10 mouse cellular contexts compared by ENCODE assay signal in genomic region chr11:8955678-8956077, GRCm38 (mm10). TPM values are rescaled to one million over a fixed set of nuclear protein-coding genes. Genes with fewer than 3 reads are reported as not detected.
DNase-seq lines count a peak whose midpoint lies in the region; ATAC-seq and TF ChIP-seq lines count a peak whose summit lies in the region.
"Had no signal": no experiment of that assay in that cellular context is flagged by ENCODE, and none has a peak within 500 bp of the region (broad histone marks: within the 10 kb centered on the region; RNA-seq: fewer than 3 reads in every experiment).

No protein-coding gene starts in this region.

- H3K4me3 ChIP-seq in hindbrain, embryonic 10.5 days = no peak overlapping the region
- no peak overlapping the region for H3K4me3 ChIP-seq in hindbrain, embryonic 13.5 days
- no peak overlapping the region for H3K4me3 ChIP-seq in ES-E14 (ENCODE audit: insufficient read depth in 1 of 2, low read depth in 1 of 2, low read length in 2 of 2, poor library complexity in 1 of 2, severe bottlenecking in 1 of 2)
- H3K4me3 ChIP-seq in hindbrain, postnatal 0 days (ENCODE audit: low read length) = no peak overlapping the region
- no peak overlapping the region for H3K4me3 ChIP-seq in lung, embryonic 14.5 days (ENCODE audit: low read depth, low read length)
- H3K4me3 ChIP-seq: embryonic facial prominence, embryonic 15.5 days; limb, embryonic 15.5 days had no signal

- WGBS in hindbrain, embryonic 10.5 days = 12% methylated on average over 1 of the region's 1 CpGs
- 7% methylated on average over 1 of the region's 1 CpGs for WGBS in hindbrain, embryonic 13.5 days
- 4% methylated on average over 1 of the region's 1 CpGs for WGBS in hindbrain, postnatal 0 days
- 0% methylated on average over 1 of the region's 1 CpGs for WGBS in lung, embryonic 14.5 days

- no peak overlapping the region for H3K9ac ChIP-seq in hindbrain, embryonic 13.5 days
- H3K9ac ChIP-seq in ES-E14 (ENCODE audit: insufficient read depth, low read depth, low read length, poor library complexity, severe bottlenecking) = no peak overlapping the region
- H3K9ac ChIP-seq in hindbrain, postnatal 0 days (replicated peaks; ENCODE audit: low read length) = no peak overlapping the region
- no peak overlapping the region for H3K9ac ChIP-seq in lung, embryonic 14.5 days
- H3K9ac ChIP-seq: embryonic facial prominence, embryonic 15.5 days; limb, embryonic 15.5 days had no signal

- H3K9me3 ChIP-seq in hindbrain, embryonic 10.5 days = no peaks in the 10 kb centered on the region
- H3K9me3 ChIP-seq in hindbrain, embryonic 13.5 days = no peaks in the 10 kb centered on the region
- no peaks in the 10 kb centered on the region for H3K9me3 ChIP-seq in ES-E14 (ENCODE audit: control insufficient read depth, insufficient read depth, low read depth, low read length)
- H3K9me3 ChIP-seq in hindbrain, postnatal 0 days (ENCODE audit: low read length) = no peaks in the 10 kb centered on the region
- no peaks in the 10 kb centered on the region for H3K9me3 ChIP-seq in lung, embryonic 14.5 days (ENCODE audit: low read depth, low read length)
- H3K9me3 ChIP-seq: embryonic facial prominence, embryonic 15.5 days; limb, embryonic 15.5 days had no signal

- no peak overlapping the region for H3K27ac ChIP-seq in hindbrain, embryonic 10.5 days
- no peak overlapping the region for H3K27ac ChIP-seq in hindbrain, embryonic 13.5 days
- no peak overlapping the region for H3K27ac ChIP-seq in ES-E14 (ENCODE audit: insufficient read depth, low read depth, low read length, poor library complexity, severe bottlenecking)
- no peak overlapping the region for H3K27ac ChIP-seq in hindbrain, postnatal 0 days
- H3K27ac ChIP-seq in lung, embryonic 14.5 days (ENCODE audit: low read depth) = no peak overlapping the region
- H3K27ac ChIP-seq: embryonic facial prominence, embryonic 15.5 days; limb, embryonic 15.5 days had no signal

- H3K4me1 ChIP-seq in hindbrain, embryonic 10.5 days (replicated peaks) = 0 out of 2 replicates have a peak, but pooled peaks cover 6% of the 10 kb centered on the region
- no peaks in the 10 kb centered on the region for H3K4me1 ChIP-seq in hindbrain, embryonic 13.5 days (replicated peaks)
- no peaks in the 10 kb centered on the region for H3K4me1 ChIP-seq in ES-E14 (ENCODE audit: control insufficient read depth in 2 of 2, insufficient read depth in 2 of 2, low read length in 2 of 2, poor library complexity in 1 of 2)
- H3K4me1 ChIP-seq in hindbrain, postnatal 0 days (ENCODE audit: insufficient read depth, low read length) = no peaks in the 10 kb centered on the region
- H3K4me1 ChIP-seq in lung, embryonic 14.5 days (ENCODE audit: insufficient read depth) = peaks cover 4% of the 10 kb centered on the region; the same call in 1 of the 2 replicates

- no peak for TF ChIP-seq POLR2A in brain, embryonic 14.5 days (IDR thresholded peaks at IDR 0.05; ENCODE audit: borderline replicate concordance, extremely low read depth, insufficient read depth, insufficient read length, poor library complexity, severe bottlenecking)

- no peak overlapping the region for H3K4me2 ChIP-seq in hindbrain, embryonic 13.5 days
- H3K4me2 ChIP-seq in hindbrain, postnatal 0 days (ENCODE audit: low read depth, low read length) = no peak overlapping the region
- no peak overlapping the region for H3K4me2 ChIP-seq in lung, embryonic 14.5 days
- H3K4me2 ChIP-seq: embryonic facial prominence, embryonic 15.5 days; limb, embryonic 15.5 days had no signal

- DNase-seq in hindbrain, embryonic 10.5 days (ENCODE audit: low spot score) = peak; percentile 27
- DNase-seq in ES-E14 (ENCODE audit: low read depth, low spot score) = peak; percentile 36
- DNase-seq in brain, embryonic 14.5 days (ENCODE audit: low read depth) = peak; percentile 74
- peak; percentile 78 for DNase-seq in hindbrain, postnatal 0 days (ENCODE audit: low spot score)
- DNase-seq in lung, embryonic 14.5 days = peak; percentile 81
- DNase-seq in splenic B cell, adult 2 months (ENCODE audit: low read depth, low spot score) = peak; percentile 30

- ATAC-seq in hindbrain, embryonic 13.5 days (ENCODE audit: low FRiP score) = no peak
- peak; percentile 77 for ATAC-seq in hindbrain, postnatal 0 days
- peak; percentile 10; the same call in 1 of the 2 replicates for ATAC-seq in lung, embryonic 14.5 days (ENCODE audit: insufficient read depth)
- ATAC-seq in erythroid progenitor cell, adult 5-6 weeks (replicated peaks; ENCODE audit: low FRiP score, poor library complexity, severe bottlenecking) = no peak

- in situ Hi-C loops in ES-E14 (cut with MboI; ENCODE audit: low sequenced_read_pairs in 2 of 2, unreplicated experiment in 2 of 2) = loop anchor here (10.0 kb wide), 2 partner anchors 521 to 531 kb away; no protein-coding TSS in a partner anchor

- no peaks in the 10 kb centered on the region for H3K36me3 ChIP-seq in hindbrain, embryonic 10.5 days
- no peaks in the 10 kb centered on the region for H3K36me3 ChIP-seq in hindbrain, embryonic 13.5 days
- no peaks in the 10 kb centered on the region for H3K36me3 ChIP-seq in ES-E14 (ENCODE audit: control insufficient read depth, insufficient read depth, low read length, poor library complexity, severe bottlenecking)
- H3K36me3 ChIP-seq in hindbrain, postnatal 0 days (ENCODE audit: insufficient read depth, low read length) = no peaks in the 10 kb centered on the region
- H3K36me3 ChIP-seq in lung, embryonic 14.5 days (ENCODE audit: insufficient read depth) = no peaks in the 10 kb centered on the region
- H3K36me3 ChIP-seq in splenic B cell, adult 2 months (ENCODE audit: control insufficient read depth, insufficient read depth, low read length, poor library complexity, severe bottlenecking) = no peaks in the 10 kb centered on the region
- H3K36me3 ChIP-seq: embryonic facial prominence, embryonic 15.5 days; limb, embryonic 15.5 days had no signal

- H3K27me3 ChIP-seq in hindbrain, embryonic 10.5 days (ENCODE audit: insufficient read depth, poor library complexity, severe bottlenecking) = no peaks in the 10 kb centered on the region
- H3K27me3 ChIP-seq in hindbrain, embryonic 13.5 days = no peaks in the 10 kb centered on the region
- H3K27me3 ChIP-seq in hindbrain, postnatal 0 days (ENCODE audit: insufficient read depth, low read length) = no peaks in the 10 kb centered on the region
- no peaks in the 10 kb centered on the region for H3K27me3 ChIP-seq in lung, embryonic 14.5 days (ENCODE audit: insufficient read depth, low read length)
- H3K27me3 ChIP-seq in splenic B cell, adult 2 months (ENCODE audit: control insufficient read depth, insufficient read depth, low read length, poor library complexity, severe bottlenecking) = no peaks in the 10 kb centered on the region
- H3K27me3 ChIP-seq: embryonic facial prominence, embryonic 15.5 days; limb, embryonic 15.5 days had no signal

- peak; percentile 68 for TF ChIP-seq CTCF in brain, embryonic 14.5 days (IDR thresholded peaks at IDR 0.05; ENCODE audit: borderline replicate concordance, extremely low read depth, insufficient read depth, insufficient read length)
- peak; percentile 81 for TF ChIP-seq CTCF in hindbrain, postnatal 0 days (IDR thresholded peaks at IDR 0.05; ENCODE audit: low read depth)
- TF ChIP-seq CTCF in lung, embryonic 14.5 days (IDR thresholded peaks at IDR 0.05; ENCODE audit: low read depth) = peak; percentile 78

TF ChIP-seq in ES-E14, 5 proteins besides CTCF, POLR2A, EP300 and RAD21:
- no peak for TF ChIP-seq CHD2 (IDR thresholded peaks at IDR 0.05; ENCODE audit: low read depth, low read length)
- peak; percentile 65; the same call in 1 of the 2 replicates for TF ChIP-seq ZC3H11A (IDR thresholded peaks at IDR 0.05; ENCODE audit: borderline replicate concordance, low read depth, low read length)

RNA-seq across cellular contexts. Expression of gene Pkd1l1, which starts 17.4 kb away (rescaled TPM):
- 0.03 TPM in 1 of 2 replicates, not detected in the other for polyA plus RNA-seq in hindbrain, embryonic 10.5 days (2016; fragmentation: Nextera tagmentation; extraction: Ambion mirVana)
- 0.08 and 0.10 TPM in 2 replicates for polyA plus RNA-seq in hindbrain, embryonic 13.5 days (2015; fragmentation: Nextera tagmentation; extraction: Ambion mirVana)
- 0.32 and 0.58 TPM in 2 replicates for total RNA-seq in ES-E14 (2012; rRNA removed)
- polyA plus RNA-seq in brain, embryonic 14.5 days (2012; rRNA removed) = 0.10 and 0.15 TPM in 2 replicates
- 0.37 and 0.40 TPM in 2 replicates for total RNA-seq in hindbrain, postnatal 0 days (2014; rRNA removed)
- 0.19 and 0.33 TPM in 2 replicates for polyA plus RNA-seq in hindbrain, postnatal 0 days (2015; fragmentation: Nextera tagmentation; extraction: Ambion mirVana)
- polyA plus RNA-seq in lung, embryonic 14.5 days (2014; fragmentation: Nextera tagmentation; extraction: Ambion mirVana) = 0.08 and 0.20 TPM in 2 replicates
- 4.7 and 5.4 TPM in 2 replicates for total RNA-seq in erythroid progenitor cell, adult 5-6 weeks (2015; ENCODE audit: low replicate concordance)
- total RNA-seq in erythroid progenitor cell, adult 5-6 weeks (2017; ENCODE audit: low replicate concordance) = 1.7 and 7.8 TPM in 2 replicates

RNA-seq across cellular contexts. Expression of gene Hus1, which starts 55.3 kb away (rescaled TPM):
- polyA plus RNA-seq in hindbrain, embryonic 10.5 days (2016; fragmentation: Nextera tagmentation; extraction: Ambion mirVana) = 15.1 and 22.4 TPM in 2 replicates
- polyA plus RNA-seq in hindbrain, embryonic 13.5 days (2015; fragmentation: Nextera tagmentation; extraction: Ambion mirVana) = 9.7 and 9.9 TPM in 2 replicates
- 26.6 and 27.4 TPM in 2 replicates for total RNA-seq in ES-E14 (2012; rRNA removed)
- polyA plus RNA-seq in brain, embryonic 14.5 days (2012; rRNA removed) = 12.0 and 13.3 TPM in 2 replicates
- total RNA-seq in hindbrain, postnatal 0 days (2014; rRNA removed) = 17.3 and 20.0 TPM in 2 replicates
- 9.5 and 10.1 TPM in 2 replicates for polyA plus RNA-seq in hindbrain, postnatal 0 days (2015; fragmentation: Nextera tagmentation; extraction: Ambion mirVana)
- polyA plus RNA-seq in lung, embryonic 14.5 days (2014; fragmentation: Nextera tagmentation; extraction: Ambion mirVana) = 25.6 and 25.8 TPM in 2 replicates
- 7.2 and 16.3 TPM in 2 replicates for total RNA-seq in erythroid progenitor cell, adult 5-6 weeks (2015; ENCODE audit: low replicate concordance)
- total RNA-seq in erythroid progenitor cell, adult 5-6 weeks (2017; ENCODE audit: low replicate concordance) = 6.5 and 8.5 TPM in 2 replicates

Comparison
In these comparisons a context has a peak if more than half of its experiments do, and no peak if none do; other contexts are left out.
1. ATAC-seq: peak in hindbrain, postnatal 0 days (single experiment) and lung, embryonic 14.5 days (single experiment); none in hindbrain, embryonic 13.5 days (single experiment) and erythroid progenitor cell, adult 5-6 weeks (single experiment).
2. DNase-seq: peak in every context shown above with its lines; median percentile 81 in lung, embryonic 14.5 days; 78 in hindbrain, postnatal 0 days; 74 in brain, embryonic 14.5 days; 36 in ES-E14; 30 in splenic B cell, adult 2 months; 27 in hindbrain, embryonic 10.5 days.
3. Peak in every context shown above with its lines, with median percentiles within 50 percentile points of each other: CTCF ChIP-seq.